Mouse (Mus musculus): ENCODE measurements around the gene AC109138.7. TPM values are rescaled to one million over a fixed set of nuclear protein-coding genes. Genes with fewer than 3 reads are reported as not detected.

AC109138.7 gene
- total and polyA plus RNA-seq, 2 experiments from 2014 or later: not detected

GRCm38 (mm10) chr19:4197180-4197579 is 17.0 kb upstream of the AC109138.7 start:
- H3K9me3 ChIP-seq (ENCODE audit: low read length): no peaks in the 10 kb centered on the region
- H3K36me3 ChIP-seq (ENCODE audit: insufficient read depth, low read length): peaks cover 29% of the 10 kb centered on the region; the same call in 1 of the 2 replicates
- H3K27ac ChIP-seq: no peak overlapping the region
- peaks cover 21% of the 10 kb centered on the region for H3K4me1 ChIP-seq (ENCODE audit: insufficient read depth, low read length)
- TF ChIP-seq CTCF (IDR thresholded peaks at IDR 0.05; ENCODE audit: low read depth): no peak
- ATAC-seq (no peak), DNase-seq (ENCODE audit: low spot score) (no peak)
- no peaks in the 10 kb centered on the region for H3K27me3 ChIP-seq (ENCODE audit: insufficient read depth, low read length)
- H3K4me2 ChIP-seq (ENCODE audit: low read depth, low read length): no peak overlapping the region
- no peak overlapping the region for H3K9ac ChIP-seq (replicated peaks; ENCODE audit: low read length)
- H3K4me3 ChIP-seq (ENCODE audit: low read length): no peak overlapping the region
- 77% methylated on average over 3 of the region's 3 CpGs for WGBS

GRCm38 (mm10) chr19:4201291-4201909 is 12.8 kb upstream of the AC109138.7 start, which contains the start of gene Rad9a:
Gene Rad9a (minus strand): TSS chr19:4201662.
- Histone ChIP-seq H3K4me1 (ENCODE audit: insufficient read depth, low read length) (peaks cover 14% of the 10 kb centered on the region), H3K36me3 (ENCODE audit: insufficient read depth, low read length) (0 out of 2 replicates have a peak, but pooled peaks cover 3% of the 10 kb centered on the region), H3K27ac (peak within 1 kb of the TSS; percentile 42; the same call in 1 of the 2 replicates), H3K9ac (replicated peaks; ENCODE audit: low read length) (peak within 1 kb of the TSS; percentile 69), H3K27me3 (ENCODE audit: insufficient read depth, low read length) (no peaks in the 10 kb centered on the region), H3K4me2 (ENCODE audit: low read depth, low read length) (peak within 1 kb of the TSS; percentile 91), H3K9me3 (ENCODE audit: low read length) (no peaks in the 10 kb centered on the region), H3K4me3 (ENCODE audit: low read length) (peak within 1 kb of the TSS; percentile 53)
- peak; percentile 97 for DNase-seq (ENCODE audit: low spot score)
- peak; percentile 89 for ATAC-seq
- WGBS: under 1% methylated on average over 34 of the region's 34 CpGs
- 0 out of 2 replicates have a peak, but pooled peaks have one; percentile 1 for TF ChIP-seq CTCF (IDR thresholded peaks at IDR 0.05; ENCODE audit: low read depth)

- Histone ChIP-seq H3K4me1 (ENCODE audit: insufficient read depth, low read length) (peaks cover 14% of the 10 kb centered on the region), H3K4me3 (ENCODE audit: low read length) (peak overlapping the region; percentile 53), H3K4me2 (ENCODE audit: low read depth, low read length) (peak overlapping the region; percentile 91), H3K36me3 (ENCODE audit: insufficient read depth, low read length) (0 out of 2 replicates have a peak, but pooled peaks cover 3% of the 10 kb centered on the region), H3K27ac (no peak overlapping the region), H3K27me3 (ENCODE audit: insufficient read depth, low read length) (no peaks in the 10 kb centered on the region), H3K9ac (replicated peaks; ENCODE audit: low read length) (peak overlapping the region; percentile 69), H3K9me3 (ENCODE audit: low read length) (no peaks in the 10 kb centered on the region)
- ATAC-seq (peak; percentile 4; the same call in 1 of the 2 replicates), DNase-seq (ENCODE audit: low spot score) (no peak)
- no peak for TF ChIP-seq CTCF (IDR thresholded peaks at IDR 0.05; ENCODE audit: low read depth)
- 27% methylated on average over 7 of the region's 7 CpGs for WGBS
Observed at GRCm38 (mm10) chr19:4202149-4202548, 12.0 kb upstream of the AC109138.7 start.

GRCm38 (mm10) chr19:4203148-4203547 is 11.0 kb upstream of the AC109138.7 start:
- DNase-seq (ENCODE audit: low spot score): no peak
- H3K36me3 ChIP-seq (ENCODE audit: insufficient read depth, low read length): 0 out of 2 replicates have a peak, but pooled peaks cover 3% of the 10 kb centered on the region
- H3K27me3 ChIP-seq (ENCODE audit: insufficient read depth, low read length): no peaks in the 10 kb centered on the region
- no peak for ATAC-seq
- WGBS: 60% methylated on average over 3 of the region's 3 CpGs
- H3K9ac ChIP-seq (replicated peaks; ENCODE audit: low read length): no peak overlapping the region; the same call in 1 of the 2 replicates
- H3K27ac ChIP-seq: no peak overlapping the region
- H3K4me1 ChIP-seq (ENCODE audit: insufficient read depth, low read length): peaks cover 14% of the 10 kb centered on the region
- no peak overlapping the region for H3K4me2 ChIP-seq (ENCODE audit: low read depth, low read length)
- H3K9me3 ChIP-seq (ENCODE audit: low read length): no peaks in the 10 kb centered on the region
- no peak overlapping the region for H3K4me3 ChIP-seq (ENCODE audit: low read length)
- TF ChIP-seq CTCF (IDR thresholded peaks at IDR 0.05; ENCODE audit: low read depth): no peak

GRCm38 (mm10) chr19:4203604-4204326 is 10.4 kb upstream of the AC109138.7 start:
- Histone ChIP-seq H3K9me3 (ENCODE audit: low read length) (no peaks in the 10 kb centered on the region), H3K9ac (replicated peaks; ENCODE audit: low read length) (no peak overlapping the region), H3K36me3 (ENCODE audit: insufficient read depth, low read length) (0 out of 2 replicates have a peak, but pooled peaks cover 3% of the 10 kb centered on the region), H3K27me3 (ENCODE audit: insufficient read depth, low read length) (no peaks in the 10 kb centered on the region), H3K4me2 (ENCODE audit: low read depth, low read length) (no peak overlapping the region), H3K4me1 (ENCODE audit: insufficient read depth, low read length) (peaks cover 14% of the 10 kb centered on the region), H3K27ac (no peak overlapping the region), H3K4me3 (ENCODE audit: low read length) (no peak overlapping the region)
- no peak for TF ChIP-seq CTCF (IDR thresholded peaks at IDR 0.05; ENCODE audit: low read depth)
- DNase-seq (ENCODE audit: low spot score) (no peak), ATAC-seq (no peak)
- 66% methylated on average over 13 of the region's 13 CpGs for WGBS

GRCm38 (mm10) chr19:4204889-4205288 is 9.3 kb upstream of the AC109138.7 start:
- no peak overlapping the region for H3K4me3 ChIP-seq (ENCODE audit: low read length)
- no peak for TF ChIP-seq CTCF (IDR thresholded peaks at IDR 0.05; ENCODE audit: low read depth)
- H3K36me3 ChIP-seq (ENCODE audit: insufficient read depth, low read length): no peaks in the 10 kb centered on the region
- ATAC-seq: no peak
- no peaks in the 10 kb centered on the region for H3K9me3 ChIP-seq (ENCODE audit: low read length)
- H3K9ac ChIP-seq (replicated peaks; ENCODE audit: low read length): no peak overlapping the region
- no peak for DNase-seq (ENCODE audit: low spot score)
- no peak overlapping the region for H3K4me2 ChIP-seq (ENCODE audit: low read depth, low read length)
- 49% methylated on average over 4 of the region's 4 CpGs for WGBS
- H3K4me1 ChIP-seq (ENCODE audit: insufficient read depth, low read length): peaks cover 14% of the 10 kb centered on the region
- no peaks in the 10 kb centered on the region for H3K27me3 ChIP-seq (ENCODE audit: insufficient read depth, low read length)
- H3K27ac ChIP-seq: no peak overlapping the region
